Mouse (Mus musculus) kidney, postnatal 4 days (tissue): ENCODE data around the gene Apol11b.
"Not testable (repeated sequence)": the region's sequence is repeated elsewhere in the genome, so short reads cannot be mapped to it uniquely, and the experiment has no call there.

Experiments used
- DNase-seq, 2 experiments: peaks; one replicate each; pipeline ENCODE4 v3.0.0; 2021; ENCODE audit warnings: mixed read lengths in 2 of 2

Gene Apol11b

DNA sequence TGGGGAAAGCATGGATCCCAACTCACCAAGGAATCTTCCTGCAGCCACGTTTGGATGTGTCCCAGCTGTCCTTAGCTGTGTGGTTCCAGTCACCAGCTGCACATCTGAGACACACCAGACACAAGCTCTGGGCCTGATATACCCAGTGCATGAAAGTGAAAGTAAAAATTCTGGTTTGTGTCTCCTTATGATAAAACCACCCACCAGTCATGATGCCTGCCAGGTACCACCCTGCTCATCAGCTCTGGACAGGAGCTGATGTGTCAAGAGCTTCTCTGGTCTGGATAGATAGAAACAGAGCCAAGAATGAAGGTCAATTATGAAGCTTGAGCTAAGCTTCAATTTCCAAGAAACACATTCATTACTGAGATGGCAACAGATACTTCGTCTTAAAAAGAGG lies at the start of gene Apol11b:
TSS of gene Apol11b (minus strand) at position 111 of the 400 bp plus-strand sequence.
- DNase-seq = not testable (repeated sequence)

DNA sequence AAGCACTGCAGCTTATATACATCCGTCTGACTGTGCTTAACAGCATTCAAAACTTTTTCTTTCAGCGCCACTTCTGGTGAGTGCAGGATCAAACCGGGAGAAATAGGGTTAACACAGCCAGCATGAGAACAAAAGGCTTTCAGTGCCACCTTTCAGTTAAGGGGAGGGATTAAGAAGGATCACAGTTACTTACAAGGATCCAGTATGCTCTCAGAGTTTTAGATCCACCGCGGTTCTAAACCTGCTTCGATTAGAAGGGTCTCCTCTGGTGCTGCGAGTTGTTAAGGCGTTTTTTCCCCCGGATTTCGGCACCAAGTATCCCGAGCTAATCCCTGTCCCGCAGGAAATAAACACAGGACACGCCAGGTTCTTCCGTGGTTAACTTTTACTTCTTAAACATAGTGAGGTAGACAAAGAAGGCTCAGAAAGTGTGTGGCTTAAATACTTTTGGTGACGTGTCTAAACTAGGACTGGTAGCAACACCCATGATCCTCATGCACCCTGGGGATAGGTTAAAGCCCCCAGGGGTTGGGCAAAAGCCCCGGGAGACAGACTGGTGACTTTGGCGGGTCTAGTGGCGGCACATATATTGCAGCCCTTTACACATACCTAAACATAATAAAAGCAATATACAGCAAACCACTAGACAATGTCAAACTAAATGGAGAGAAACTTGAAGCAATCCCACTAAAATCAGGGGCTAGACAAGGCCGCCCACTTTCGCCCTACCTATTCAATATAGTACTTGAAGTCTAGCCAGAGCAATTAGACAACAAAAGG lies 48.6 kb upstream of the Apol11b start:
- DNase-seq = not testable (repeated sequence)

DNA sequence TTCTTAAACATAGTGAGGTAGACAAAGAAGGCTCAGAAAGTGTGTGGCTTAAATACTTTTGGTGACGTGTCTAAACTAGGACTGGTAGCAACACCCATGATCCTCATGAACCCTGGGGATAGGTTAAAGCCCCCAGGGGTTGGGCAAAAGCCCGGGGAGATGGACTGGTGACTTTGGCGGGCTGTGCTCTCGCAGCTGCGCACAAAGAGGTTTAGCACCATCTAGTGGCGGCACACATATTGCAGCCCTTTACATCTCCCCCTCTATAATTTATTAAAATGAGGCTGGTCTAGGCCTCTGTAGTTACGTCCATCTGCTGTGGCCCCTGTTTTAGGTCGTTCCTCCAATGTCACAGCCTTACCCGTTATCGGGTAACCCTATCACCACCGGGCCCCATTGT lies 40.9 kb upstream of the Apol11b start:
- peak; percentile 70 to 75 for DNase-seq

DNA sequence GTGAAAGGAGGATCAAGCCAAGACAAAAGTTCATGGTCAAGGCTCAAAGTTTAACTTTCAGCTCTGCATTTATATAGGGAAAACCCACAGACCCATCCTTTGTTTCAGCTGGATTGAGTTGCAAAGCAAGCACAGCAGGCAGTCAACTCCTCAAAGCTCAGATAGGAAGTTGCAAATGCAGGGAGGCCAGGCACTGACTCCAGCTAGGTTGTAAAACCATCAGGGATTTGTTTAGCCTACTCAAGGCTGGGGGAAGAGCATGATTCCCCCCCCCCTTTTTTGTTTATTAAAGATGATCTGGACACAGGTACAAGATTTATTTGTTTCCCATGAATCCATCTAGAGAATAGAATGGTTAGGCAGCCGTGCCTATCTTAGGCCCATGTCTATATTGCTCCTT lies 31.0 kb upstream of the Apol11b start:
- DNase-seq = not testable (repeated sequence)

DNA sequence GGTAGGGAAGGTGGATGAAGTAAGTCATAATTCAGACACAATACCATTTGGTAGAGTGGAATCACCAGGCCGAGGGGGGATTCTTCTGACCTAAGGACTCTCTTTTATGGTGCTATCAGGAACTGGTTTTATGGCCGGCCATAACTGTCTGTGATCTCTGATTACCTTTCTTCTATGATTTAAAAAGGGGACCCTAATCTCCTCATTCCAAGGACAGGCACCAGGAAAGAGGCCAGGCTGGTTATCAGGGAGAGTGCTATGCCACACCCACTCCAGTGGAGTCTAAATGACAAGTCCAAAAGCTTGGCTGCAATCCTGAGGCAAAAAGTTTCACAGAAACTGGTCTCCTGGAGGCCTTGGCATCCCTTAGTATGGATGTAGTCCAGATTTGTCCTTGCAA lies 18.8 kb upstream of the Apol11b start:
- DNase-seq = not testable (repeated sequence)

DNA sequence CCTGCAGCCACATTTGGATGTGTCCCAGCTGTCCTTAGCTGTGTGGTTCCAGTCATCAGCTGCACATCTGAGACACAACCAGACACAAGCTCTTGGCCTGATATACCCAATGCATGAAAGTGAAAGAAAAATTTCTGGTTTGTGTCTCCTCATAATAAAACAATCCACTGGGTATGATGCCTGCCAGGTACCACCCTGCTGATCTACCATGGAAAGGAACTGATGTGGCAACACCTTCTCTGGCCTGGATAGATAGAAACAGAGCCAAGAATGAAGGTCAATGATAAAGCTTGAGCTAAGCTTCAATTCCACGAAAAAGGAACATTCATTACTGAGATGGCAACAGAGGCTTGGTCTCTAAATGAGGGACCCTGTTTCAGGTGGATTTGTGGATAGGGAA lies 16.7 kb upstream of the Apol11b start:
- not testable (repeated sequence) for DNase-seq

DNA sequence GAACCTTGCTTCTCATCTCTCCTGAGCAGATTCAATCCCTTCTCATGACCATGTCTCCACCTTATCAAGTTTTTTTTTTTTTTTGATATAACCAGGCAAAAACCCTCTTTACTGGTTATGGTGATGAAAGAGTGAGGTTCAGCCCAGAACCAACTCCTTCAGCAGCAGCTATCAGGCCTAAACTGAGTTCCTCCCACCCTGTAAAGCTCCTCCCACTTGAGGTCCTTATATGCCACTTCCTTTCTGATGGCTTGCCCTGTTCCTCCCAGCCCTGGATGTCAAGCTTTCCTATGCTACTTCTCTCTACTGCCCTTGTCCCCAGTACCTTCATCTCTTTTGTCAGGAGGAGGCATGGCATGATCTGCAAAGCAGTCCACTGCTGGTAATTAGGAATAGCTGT lies 8.1 kb upstream of the Apol11b start:
- DNase-seq = not testable (repeated sequence)

DNA sequence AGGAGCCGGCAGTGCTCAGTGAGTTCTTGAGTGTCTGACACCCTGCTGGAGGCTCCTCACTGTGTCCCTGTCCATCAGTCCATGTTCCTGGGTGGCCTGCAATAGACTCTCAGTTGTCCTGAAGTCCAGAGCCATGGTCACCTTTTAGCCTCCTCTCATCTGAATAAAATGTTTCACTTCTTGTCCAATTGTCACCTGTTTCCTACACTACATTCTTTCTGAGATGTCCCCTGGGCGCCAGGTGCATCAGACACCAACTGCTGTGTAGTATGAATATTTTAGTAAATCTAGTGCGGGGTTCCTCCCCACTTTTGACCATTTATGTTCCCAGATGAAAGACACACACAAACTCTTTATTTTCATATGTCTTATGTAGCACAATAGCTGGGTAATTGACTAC lies 13.3 kb downstream of the Apol11b start:
- not testable (repeated sequence) for DNase-seq

DNA sequence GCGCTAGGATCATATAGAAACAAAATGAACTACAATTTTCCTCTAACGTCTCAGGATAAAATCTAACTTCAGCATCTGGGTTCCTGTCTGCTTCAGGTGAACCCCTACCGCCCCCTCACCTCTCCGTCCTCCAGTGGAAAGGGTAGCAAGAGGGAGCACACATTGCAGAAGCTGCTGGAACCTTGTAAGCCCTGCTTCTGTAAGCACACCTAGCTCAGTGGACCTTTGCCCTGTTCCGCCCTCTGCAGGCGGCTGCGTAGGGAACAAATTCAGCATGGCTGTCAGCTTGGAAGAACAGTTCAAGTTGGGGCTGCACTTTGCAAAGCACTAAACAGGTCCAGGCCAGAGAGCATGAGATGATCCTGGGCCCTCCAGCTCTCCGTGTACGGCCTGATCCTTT lies 14.4 kb downstream of the Apol11b start:
- DNase-seq = peak; percentile 7 to 12

DNA sequence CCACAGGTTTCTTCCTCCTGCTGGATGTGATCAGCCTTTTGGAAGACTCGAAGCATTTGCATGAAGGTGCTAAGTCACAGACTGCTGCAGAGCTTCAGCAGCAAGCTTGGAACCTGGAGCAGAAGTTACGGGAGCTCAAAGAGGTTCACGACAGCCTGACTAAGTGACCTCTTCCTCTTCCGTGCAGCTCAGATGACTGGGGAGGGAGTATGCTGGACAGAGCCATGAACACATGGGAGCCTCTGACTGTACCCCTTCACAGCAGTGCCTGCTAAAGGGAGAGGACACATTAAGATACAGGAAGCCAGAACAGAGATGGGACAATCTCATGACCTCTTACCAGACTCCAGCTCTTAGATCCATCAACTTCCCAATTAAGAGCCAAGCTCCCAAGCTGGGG lies 16.6 kb downstream of the Apol11b start:
- DNase-seq = not testable (repeated sequence)

DNA sequence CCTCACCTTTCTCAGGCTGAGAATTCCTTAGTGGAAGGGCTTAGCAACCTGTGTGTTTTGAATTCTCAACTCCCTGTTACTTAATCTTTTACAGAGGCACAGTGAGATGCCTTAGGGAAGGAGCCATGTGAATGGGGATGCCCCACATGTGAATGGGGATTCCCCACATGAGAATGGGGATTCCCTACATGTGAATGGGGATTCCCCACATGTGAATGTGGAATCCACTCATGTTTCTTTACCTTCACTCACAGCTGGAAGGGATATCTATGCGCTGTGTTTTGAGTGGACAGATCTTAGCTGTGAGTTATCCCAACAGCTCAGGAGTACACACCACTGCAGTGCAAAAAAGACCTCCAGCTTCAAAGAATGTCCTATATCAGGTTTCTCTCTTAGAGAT lies 18.4 kb downstream of the Apol11b start:
- no peak for DNase-seq

DNA sequence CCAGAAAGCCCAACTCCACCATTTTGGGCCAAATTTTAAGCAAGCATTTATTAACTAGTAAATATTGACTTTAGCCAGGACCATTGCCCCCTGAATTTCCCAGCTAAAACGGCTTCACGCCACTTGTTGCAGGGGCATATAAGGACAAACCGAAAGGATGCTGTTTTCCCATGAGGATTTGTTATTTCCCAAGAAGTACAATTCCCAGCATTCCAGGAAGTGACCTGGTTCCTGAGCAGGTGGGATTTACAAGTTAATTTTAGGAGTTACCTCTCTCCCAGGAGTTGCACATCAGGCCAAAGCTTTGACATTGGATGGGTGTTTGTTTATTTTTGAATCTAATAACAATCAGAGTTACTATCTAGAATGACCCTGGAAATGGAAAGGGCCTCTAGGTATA lies 37.0 kb downstream of the Apol11b start:
- no peak for DNase-seq

DNA sequence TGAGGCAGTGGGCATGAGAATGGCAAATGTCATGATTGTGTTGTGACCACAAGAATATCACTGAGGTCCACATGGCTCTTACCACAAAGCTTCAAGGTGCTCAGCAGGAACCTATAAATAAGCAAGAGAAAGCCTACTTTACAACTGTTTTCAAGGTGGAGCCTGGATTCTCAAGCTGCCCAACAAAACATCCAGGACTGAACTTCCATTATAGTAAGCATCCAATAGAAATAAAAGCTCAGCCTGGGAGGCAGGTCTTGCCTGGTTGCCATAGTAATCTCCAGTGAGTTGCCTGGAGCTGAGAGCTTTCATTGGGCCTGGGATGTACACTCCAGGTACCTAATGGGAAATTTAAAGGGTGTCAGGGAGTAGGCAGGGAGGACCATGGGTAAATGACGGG lies 44.1 kb downstream of the Apol11b start, which contains the start of gene Gm36245:
TSS of gene Gm36245 (plus strand) at position 301 of the 400 bp plus-strand sequence.
- DNase-seq = no peak

DNA sequence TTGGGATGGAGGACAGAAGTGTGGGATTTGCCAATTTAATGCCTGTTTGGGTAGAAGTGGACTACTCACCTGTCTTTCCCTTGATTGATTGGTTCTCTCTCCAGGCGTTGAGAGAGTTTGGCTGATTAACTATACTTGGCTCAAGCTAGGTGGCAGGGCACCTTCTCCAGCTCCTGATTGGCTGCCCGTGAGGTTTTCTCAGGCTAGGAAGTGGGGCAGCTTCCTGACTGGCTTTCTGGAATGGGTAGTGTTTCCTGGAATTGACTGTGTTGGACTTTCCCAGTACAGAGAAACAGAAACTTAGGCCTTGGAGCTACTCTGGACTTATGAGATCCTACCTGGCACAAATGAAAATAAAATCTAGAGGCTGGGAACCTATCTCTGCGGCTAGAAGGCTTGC lies 44.7 kb downstream of the Apol11b start:
- DNase-seq = no peak

DNA sequence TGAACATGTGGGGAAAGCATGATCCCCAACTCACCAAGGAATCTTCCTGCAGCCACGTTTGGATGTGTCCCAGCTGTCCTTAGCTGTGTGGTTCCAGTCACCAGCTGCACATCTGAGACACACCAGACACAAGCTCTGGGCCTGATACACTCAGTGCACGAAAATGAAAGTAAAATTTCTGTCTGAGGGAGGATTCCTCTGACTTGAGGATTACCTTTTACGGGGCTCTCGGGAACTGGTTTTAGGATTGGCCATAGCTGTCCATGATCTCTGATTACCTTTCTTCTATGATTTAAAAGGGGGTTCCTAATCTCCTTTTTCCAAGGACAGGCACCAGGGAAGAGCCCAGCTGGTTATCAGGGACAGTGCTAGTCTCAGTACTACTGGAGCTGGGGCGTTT lies 47.1 kb downstream of the Apol11b start, which contains the start of gene Apol10b:
TSS of gene Apol10b (minus strand) at position 165 of the 400 bp plus-strand sequence.
- no peak for DNase-seq

DNA sequence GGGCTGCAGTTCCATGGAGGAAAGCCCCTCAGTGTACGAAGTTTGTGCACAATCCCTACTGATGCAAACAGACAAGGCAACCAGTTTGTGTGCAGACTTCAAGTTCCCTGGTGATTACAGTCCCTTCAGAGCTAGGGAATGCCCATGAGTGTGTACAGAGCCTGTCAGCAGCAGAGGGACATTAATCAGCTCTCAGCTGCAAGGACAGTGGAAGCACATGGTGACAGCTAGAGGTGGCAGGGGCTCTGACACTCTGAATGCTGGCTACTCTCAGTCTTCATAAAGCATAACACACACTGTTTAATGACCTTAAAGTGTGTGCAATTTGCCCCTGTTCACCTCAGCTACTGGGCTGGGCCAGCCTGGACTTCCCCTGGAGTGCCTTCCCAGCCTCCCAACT lies 49.5 kb downstream of the Apol11b start:
- DNase-seq = no peak

DNA sequence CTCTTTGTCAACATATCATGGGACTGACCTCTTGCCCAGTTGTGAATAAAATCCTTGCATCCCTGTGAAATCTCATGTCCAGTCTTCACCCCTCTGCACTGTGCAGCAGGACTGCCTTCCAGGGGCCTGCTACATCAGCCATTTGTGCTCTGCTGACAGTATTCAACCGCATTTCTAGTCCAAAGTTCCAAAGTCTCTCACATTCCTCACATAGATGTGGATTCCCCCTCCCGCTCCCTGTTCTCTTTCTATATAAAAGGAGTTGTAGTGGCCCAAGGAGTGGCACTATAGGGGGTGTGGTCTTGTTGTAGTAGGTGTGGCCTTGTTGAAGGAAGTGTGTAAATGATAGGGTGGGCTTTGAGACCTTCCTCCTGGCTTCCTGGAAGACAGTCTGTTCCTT lies 52.2 kb downstream of the Apol11b start:
- DNase-seq = peak in 1 of 2 experiments; percentile 34

DNA sequence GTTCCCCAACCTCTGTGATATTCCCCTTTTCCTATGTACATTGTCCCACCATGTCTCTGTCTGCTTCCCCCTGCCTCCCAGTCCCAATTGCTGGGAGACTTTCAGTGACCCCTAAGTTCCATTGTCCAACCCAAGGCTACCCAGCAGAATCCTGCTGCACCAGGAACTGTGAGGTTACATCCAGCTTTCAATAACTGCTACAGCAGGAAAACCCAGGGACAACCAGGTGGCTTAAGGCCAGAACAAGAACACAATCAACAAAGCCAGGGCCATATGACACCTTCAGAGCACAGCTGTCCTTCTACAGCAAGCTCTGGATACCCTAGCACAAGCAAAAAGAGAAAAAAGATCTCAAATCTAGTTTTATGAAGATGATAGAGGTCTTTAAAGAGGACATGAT lies 54.1 kb downstream of the Apol11b start:
- no peak for DNase-seq

DNA sequence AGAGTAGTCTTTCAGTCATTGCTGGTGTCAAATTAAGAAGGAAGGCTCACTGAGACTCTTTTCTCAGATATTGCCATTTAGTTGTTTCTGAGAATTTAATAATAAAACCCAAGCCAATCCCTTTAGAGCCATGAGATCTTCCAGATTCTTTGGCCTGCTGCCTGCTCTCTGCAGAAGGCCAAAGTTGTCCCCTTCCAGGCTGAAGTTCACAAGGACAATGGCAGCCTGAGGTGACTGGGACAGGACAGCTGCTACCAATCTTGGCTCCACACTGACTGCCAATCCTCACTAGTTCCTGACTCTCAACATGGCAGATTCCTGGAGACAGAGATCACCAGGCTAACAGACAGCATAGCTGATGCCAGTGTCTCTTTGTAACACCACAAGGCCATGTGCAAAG lies 56.1 kb downstream of the Apol11b start:
- DNase-seq = peak in 1 of 2 experiments; percentile 10
